Mouse (Mus musculus): ENCODE measurements around the gene Ifih1. TPM values are rescaled to one million over a fixed set of nuclear protein-coding genes. Genes with fewer than 3 reads are reported as not detected.

The Ifih1 gene
- polyA plus RNA-seq, 2 experiments from 2014 or later, result 25.1 to 32.1 TPM

- ATAC-seq, result peak; percentile 83
Measured at GRCm38 (mm10) chr2:62630446-62630845, 15.6 kb downstream of the Ifih1 start.

- ATAC-seq, result no peak
Measured at GRCm38 (mm10) chr2:62628356-62628755, 17.7 kb downstream of the Ifih1 start.

GRCm38 (mm10) chr2:62627728-62628127 lies 18.3 kb downstream of the Ifih1 start:
- peak; percentile 58 for ATAC-seq

GRCm38 (mm10) chr2:62623024-62623441 lies 23.0 kb downstream of the Ifih1 start:
- no peak for ATAC-seq

- ATAC-seq, result no peak
Measured at GRCm38 (mm10) chr2:62619679-62620078, 26.4 kb downstream of the Ifih1 start.

- ATAC-seq, result no peak
Measured at GRCm38 (mm10) chr2:62618934-62619341, 27.1 kb downstream of the Ifih1 start.

- no peak for ATAC-seq
Measured at GRCm38 (mm10) chr2:62613133-62613532, 32.9 kb downstream of the Ifih1 start.

- no peak for ATAC-seq
Measured at GRCm38 (mm10) chr2:62606205-62606604, 39.9 kb downstream of the Ifih1 start.

GRCm38 (mm10) chr2:62603530-62603929 lies 42.5 kb downstream of the Ifih1 start:
- no peak for ATAC-seq

GRCm38 (mm10) chr2:62596586-62596985 lies 49.5 kb downstream of the Ifih1 start:
- no peak for ATAC-seq

- ATAC-seq, result no peak
Measured at GRCm38 (mm10) chr2:62594491-62594890, 51.6 kb downstream of the Ifih1 start.

- ATAC-seq, result no peak
Measured at GRCm38 (mm10) chr2:62591555-62591954, 54.5 kb downstream of the Ifih1 start.

- no peak for ATAC-seq
Measured at GRCm38 (mm10) chr2:62589333-62589732, 56.7 kb downstream of the Ifih1 start.

GRCm38 (mm10) chr2:62585769-62586168 lies 60.3 kb downstream of the Ifih1 start:
- no peak for ATAC-seq

- ATAC-seq, result no peak
Measured at GRCm38 (mm10) chr2:62574962-62575361, 71.1 kb downstream of the Ifih1 start.

- no peak for ATAC-seq
Measured at GRCm38 (mm10) chr2:62574250-62574649, 71.8 kb downstream of the Ifih1 start.

- ATAC-seq, result no peak
Measured at GRCm38 (mm10) chr2:62573753-62574159, 72.3 kb downstream of the Ifih1 start, which contains the start of gene Fap. TSS of gene Fap (minus strand) at chr2:62574075.

- ATAC-seq, result no peak
Measured at GRCm38 (mm10) chr2:62573099-62573752, 72.8 kb downstream of the Ifih1 start.

GRCm38 (mm10) chr2:62564687-62565086 lies 81.4 kb downstream of the Ifih1 start:
- ATAC-seq, result no peak

GRCm38 (mm10) chr2:62562661-62563485 lies 83.2 kb downstream of the Ifih1 start:
- no peak for ATAC-seq

GRCm38 (mm10) chr2:62557417-62557816 lies 88.6 kb downstream of the Ifih1 start:
- ATAC-seq, result no peak

GRCm38 (mm10) chr2:62556349-62556748 lies 89.7 kb downstream of the Ifih1 start:
- no peak for ATAC-seq

GRCm38 (mm10) chr2:62549659-62550058 lies 96.4 kb downstream of the Ifih1 start:
- ATAC-seq, result no peak

- no peak for ATAC-seq
Measured at GRCm38 (mm10) chr2:62549131-62549530, 96.9 kb downstream of the Ifih1 start.
